Mouse (Mus musculus): ENCODE measurements around the gene Sp3. TPM values are rescaled to one million over a fixed set of nuclear protein-coding genes. Genes with fewer than 3 reads are reported as not detected.
"Not testable (repeated sequence)": the region's sequence is repeated elsewhere in the genome, so short reads cannot be mapped to it uniquely, and the experiment has no call there.

Sp3 gene
- total RNA-seq, 2 experiments from 2014 or later = 44.9 to 56.5 TPM

- DNase-seq (ENCODE audit: extremely low spot score in 1 of 2, low spot score in 2 of 2) = peak in 1 of 2 experiments; percentile 75
- intact Hi-C loops (cut with DNase I) = no loop called here
Measured at GRCm38 (mm10) chr2:72996808-72997378, 16.6 kb upstream of the Sp3 start.

- DNase-seq (ENCODE audit: extremely low spot score in 1 of 2, low spot score in 2 of 2) = peak; percentile 74 to 89
- intact Hi-C loops (cut with DNase I) = no loop called here
Measured at GRCm38 (mm10) chr2:72995346-72996097, 15.3 kb upstream of the Sp3 start.

GRCm38 (mm10) chr2:72994165-72994564 lies 13.9 kb upstream of the Sp3 start:
- no peak for DNase-seq (ENCODE audit: extremely low spot score in 1 of 2, low spot score in 2 of 2)
- intact Hi-C loops (cut with DNase I) = no loop called here

- intact Hi-C loops (cut with DNase I) = no loop called here
- DNase-seq (ENCODE audit: extremely low spot score in 1 of 2, low spot score in 2 of 2) = no peak
Measured at GRCm38 (mm10) chr2:72992497-72992896, 12.3 kb upstream of the Sp3 start.

- intact Hi-C loops (cut with DNase I) = loop anchor here (10.0 kb wide), 1 partner anchor 66 kb away; no protein-coding TSS in a partner anchor
- not testable (repeated sequence) for DNase-seq (ENCODE audit: extremely low spot score in 1 of 2, low spot score in 2 of 2)
Measured at GRCm38 (mm10) chr2:72988945-72989344, 8.7 kb upstream of the Sp3 start.

GRCm38 (mm10) chr2:72986616-72987015 lies 6.4 kb upstream of the Sp3 start, which contains the start of gene Gm11084:
Gm11084 (minus strand) TSS chr2:72986716.
- intact Hi-C loops (cut with DNase I) = loop anchor here (10.0 kb wide), 1 partner anchor 68 kb away; no protein-coding TSS in a partner anchor
- DNase-seq (ENCODE audit: extremely low spot score in 1 of 2, low spot score in 2 of 2) = no peak

GRCm38 (mm10) chr2:72985516-72985915 lies 5.3 kb upstream of the Sp3 start:
- no peak for DNase-seq (ENCODE audit: extremely low spot score in 1 of 2, low spot score in 2 of 2)
- intact Hi-C loops (cut with DNase I) = loop anchor here (10.0 kb wide), 1 partner anchor 69 kb away; no protein-coding TSS in a partner anchor

- DNase-seq (ENCODE audit: extremely low spot score in 1 of 2, low spot score in 2 of 2) = no peak
- intact Hi-C loops (cut with DNase I) = loop anchor here (10.0 kb wide), 1 partner anchor 70 kb away; no protein-coding TSS in a partner anchor
Measured at GRCm38 (mm10) chr2:72984806-72985205, 4.6 kb upstream of the Sp3 start.

- peak in 1 of 2 experiments; percentile 23 for DNase-seq (ENCODE audit: extremely low spot score in 1 of 2, low spot score in 2 of 2)
- intact Hi-C loops (cut with DNase I) = loop anchor here (10.0 kb wide), 1 partner anchor 72 kb away; no protein-coding TSS in a partner anchor
Measured at GRCm38 (mm10) chr2:72983211-72983610, 3.0 kb upstream of the Sp3 start.

- no peak for DNase-seq (ENCODE audit: extremely low spot score in 1 of 2, low spot score in 2 of 2)
- intact Hi-C loops (cut with DNase I) = loop anchor here (10.0 kb wide), 1 partner anchor 73 kb away; no protein-coding TSS in a partner anchor
Measured at GRCm38 (mm10) chr2:72982110-72982785, 2.0 kb upstream of the Sp3 start.

GRCm38 (mm10) chr2:72981441-72982109 lies 1.3 kb upstream of the Sp3 start:
- DNase-seq (ENCODE audit: extremely low spot score in 1 of 2, low spot score in 2 of 2) = no peak
- intact Hi-C loops (cut with DNase I) = loop anchor here (10.0 kb wide), 1 partner anchor 73 kb away; no protein-coding TSS in a partner anchor

- intact Hi-C loops (cut with DNase I) = loop anchor here (10.0 kb wide), 1 partner anchor 74 kb away; no protein-coding TSS in a partner anchor
- DNase-seq (ENCODE audit: extremely low spot score in 1 of 2, low spot score in 2 of 2) = no peak
Measured at GRCm38 (mm10) chr2:72981075-72981420, 802 bp upstream of the Sp3 start.

- intact Hi-C loops (cut with DNase I) = loop anchor here (5.0 to 10.0 kb wide), 3 partner anchors 75 to 293 kb away; partner anchors contain the start of gene Sp9
- peak; percentile 64 to 96 for DNase-seq (ENCODE audit: extremely low spot score in 1 of 2, low spot score in 2 of 2)
Measured at GRCm38 (mm10) chr2:72979659-72980071, 581 bp downstream of the Sp3 start.

- peak; percentile 71 to 93 for DNase-seq (ENCODE audit: extremely low spot score in 1 of 2, low spot score in 2 of 2)
- intact Hi-C loops (cut with DNase I) = loop anchor here (5.0 to 10.0 kb wide), 2 partner anchors 254 to 293 kb away; partner anchors contain the start of gene Sp9
Measured at GRCm38 (mm10) chr2:72978901-72979658, 1.2 kb downstream of the Sp3 start.

- peak in 1 of 2 experiments; percentile 80 for DNase-seq (ENCODE audit: extremely low spot score in 1 of 2, low spot score in 2 of 2)
- intact Hi-C loops (cut with DNase I) = loop anchor here (5.0 to 10.0 kb wide), 2 partner anchors 254 to 294 kb away; partner anchors contain the start of gene Sp9
Measured at GRCm38 (mm10) chr2:72978473-72978872, 1.8 kb downstream of the Sp3 start.

- intact Hi-C loops (cut with DNase I) = loop anchor here (5.0 to 10.0 kb wide), 2 partner anchors 252 to 295 kb away; partner anchors contain the start of gene Sp9
Measured at GRCm38 (mm10) chr2:72977272-72977671, 3.0 kb downstream of the Sp3 start.

GRCm38 (mm10) chr2:72976036-72976435 lies 4.2 kb downstream of the Sp3 start:
- intact Hi-C loops (cut with DNase I) = loop anchor here (5.0 to 10.0 kb wide), 2 partner anchors 251 to 296 kb away; partner anchors contain the start of gene Sp9
- DNase-seq (ENCODE audit: extremely low spot score in 1 of 2, low spot score in 2 of 2) = no peak

More at GRCm38 (mm10) chr2:72977272-72977671, 3.0 kb downstream of the Sp3 start:
- DNase-seq (ENCODE audit: extremely low spot score in 1 of 2, low spot score in 2 of 2) = no peak

Measured in left cerebral cortex, postnatal 10 days (tissue).